Mouse (Mus musculus) CH12.LX (cell line): Measurements from ENCODE around the gene Wdr5. TPM values are rescaled to one million over a fixed set of nuclear protein-coding genes. Genes with fewer than 3 reads are reported as not detected.

Experiments used
- DNase-seq: peaks from one replicate; pipeline ENCODE4 v3.0.0-alpha.2; 2013; ENCODE audit errors: extremely low read depth
- H3K27ac ChIP-seq: 2 replicates; pipeline ENCODE4 v1.5.1; 2012; ENCODE audit warnings: low read depth, mild to moderate bottlenecking, control low read depth, moderate library complexity; ENCODE audit not compliant: insufficient read depth
- H3K27me3 ChIP-seq: replicated peaks from 2 replicates; pipeline ENCODE3; 2012; ENCODE audit warnings: inconsistent platforms
- H3K36me3 ChIP-seq, 2 experiments: replicated peaks in 1 of 2; 2 replicates each; pipeline versions ENCODE3 to v1.6.1; 2012; ENCODE audit warnings: inconsistent platforms in 1 of 2, low read length in 1 of 2, mild to moderate bottlenecking in 1 of 2, mixed read lengths in 1 of 2, moderate library complexity in 1 of 2; ENCODE audit not compliant: control insufficient read depth in 1 of 2, insufficient read depth in 1 of 2
- H3K4me1 ChIP-seq, 2 experiments: 2 replicates each; pipeline ENCODE4 v1.6.1; 2012; ENCODE audit warnings: inconsistent platforms in 1 of 2, moderate library complexity in 1 of 2; ENCODE audit not compliant: insufficient read depth in 2 of 2, control insufficient read depth in 1 of 2
- H3K4me2 ChIP-seq: 2 replicates; pipeline ENCODE4 v1.6.1; 2012; ENCODE audit warnings: low read depth, mild to moderate bottlenecking, control low read depth; ENCODE audit not compliant: poor library complexity, insufficient read depth, severe bottlenecking
- H3K4me3 ChIP-seq, 3 experiments: fragments of 150-350 bp in 1 of 3; sonication (generic) in 1 of 3; replicated peaks in 1 of 3; 2 replicates each; pipeline versions ENCODE3 to v1.5.1; 2011 to 2012; ENCODE audit warnings: low read depth in 2 of 3, low read length in 2 of 3, mild to moderate bottlenecking in 2 of 3, moderate library complexity in 2 of 3, control low read depth in 1 of 3, improper control_type of control experiment in 1 of 3, inconsistent platforms in 1 of 3, mixed read lengths in 1 of 3; ENCODE audit not compliant: poor library complexity in 1 of 3
- H3K79me2 ChIP-seq: replicated peaks from 2 replicates; pipeline ENCODE4 v1.6.1; 2012; ENCODE audit warnings: mild to moderate bottlenecking, moderate library complexity; ENCODE audit not compliant: control insufficient read depth, poor library complexity, insufficient read depth, severe bottlenecking; ENCODE audit errors: extremely low read depth
- H3K9ac ChIP-seq: 2 replicates; pipeline ENCODE4 v1.6.1; 2012; ENCODE audit warnings: low read depth, mild to moderate bottlenecking, control low read depth, moderate library complexity; ENCODE audit not compliant: insufficient read depth
- H3K9me3 ChIP-seq: replicated peaks from 2 replicates; pipeline ENCODE3; 2012; ENCODE audit warnings: low read length, inconsistent platforms, mixed read lengths
- BHLHE40 ChIP-seq: IDR thresholded peaks from 2 replicates; pipeline ENCODE4 v1.6.1; 2011; ENCODE audit warnings: mild to moderate bottlenecking, low read depth, low read length, improper control_type of control experiment
- CHD1 ChIP-seq: IDR thresholded peaks from 2 replicates; pipeline ENCODE4 v1.6.1; 2012; ENCODE audit warnings: low read depth, low read length, improper control_type of control experiment, inconsistent platforms
- E2F4 ChIP-seq: IDR thresholded peaks from 2 replicates; pipeline ENCODE4 v1.6.1; 2011; ENCODE audit warnings: low read depth, low read length, improper control_type of control experiment; ENCODE audit not compliant: insufficient replicate concordance
- ELF1 ChIP-seq: IDR thresholded peaks from 2 replicates; pipeline ENCODE4 v1.6.1; 2014; ENCODE audit warnings: low read depth, mild to moderate bottlenecking, inconsistent platforms, low read length, improper control_type of control experiment
- JUN ChIP-seq: IDR thresholded peaks from 2 replicates; pipeline ENCODE4 v1.6.1; 2011; ENCODE audit warnings: low read depth, mild to moderate bottlenecking, low read length, improper control_type of control experiment, moderate library complexity; ENCODE audit not compliant: insufficient read depth
- KAT2A ChIP-seq: IDR thresholded peaks from 2 replicates; pipeline ENCODE4 v1.6.1; 2012; ENCODE audit warnings: low read length, improper control_type of control experiment, inconsistent platforms; ENCODE audit not compliant: insufficient replicate concordance
- MAFK ChIP-seq: IDR thresholded peaks from 2 replicates; pipeline ENCODE4 v1.6.1; 2011; ENCODE audit warnings: low read length, improper control_type of control experiment; ENCODE audit not compliant: insufficient replicate concordance
- MAX ChIP-seq: IDR thresholded peaks from 2 replicates; pipeline ENCODE4 v1.6.1; 2011; ENCODE audit warnings: low read length, improper control_type of control experiment
- MAZ ChIP-seq: IDR thresholded peaks from 2 replicates; pipeline ENCODE4 v1.6.1; 2012; ENCODE audit warnings: low read depth, mild to moderate bottlenecking, inconsistent platforms, low read length, improper control_type of control experiment, moderate library complexity
- MYC ChIP-seq: IDR thresholded peaks from 2 replicates; pipeline ENCODE4 v1.6.1; 2011; ENCODE audit warnings: low read depth, mild to moderate bottlenecking, improper control_type of control experiment, low read length
- NELFE ChIP-seq: IDR thresholded peaks from 2 replicates; pipeline ENCODE4 v1.6.1; 2011; ENCODE audit warnings: low read depth, low read length, improper control_type of control experiment
- NRF1 ChIP-seq: IDR thresholded peaks from 2 replicates; pipeline ENCODE4 v1.6.1; 2014; ENCODE audit warnings: low read depth, mild to moderate bottlenecking, inconsistent platforms, low read length, improper control_type of control experiment, moderate library complexity
- POLR2AphosphoS2 ChIP-seq: IDR thresholded peaks from 2 replicates; pipeline ENCODE4 v1.6.1; 2011; ENCODE audit warnings: low read depth, low read length, improper control_type of control experiment
- RCOR1 ChIP-seq: conservative IDR thresholded peaks from 2 replicates; pipeline ENCODE4 v1.6.1; 2012; ENCODE audit warnings: low read depth, mild to moderate bottlenecking, inconsistent platforms, low read length, improper control_type of control experiment
- TBP ChIP-seq: conservative IDR thresholded peaks from 2 replicates; pipeline ENCODE4 v1.6.1; 2011; ENCODE audit warnings: low read depth, low read length, improper control_type of control experiment
- TCF12 ChIP-seq: IDR thresholded peaks from 2 replicates; pipeline ENCODE4 v1.6.1; 2014; ENCODE audit warnings: low read depth, mild to moderate bottlenecking, inconsistent platforms, low read length, improper control_type of control experiment
- UBTF ChIP-seq: IDR thresholded peaks from 2 replicates; pipeline ENCODE4 v1.6.1; 2012; ENCODE audit warnings: low read depth, mild to moderate bottlenecking, inconsistent platforms, low read length, improper control_type of control experiment, moderate library complexity
- ZC3H11A ChIP-seq: IDR thresholded peaks from 2 replicates; pipeline ENCODE4 v1.6.1; 2012; ENCODE audit warnings: low read depth, mild to moderate bottlenecking, inconsistent platforms, low read length, improper control_type of control experiment
- ZMIZ1 ChIP-seq: IDR thresholded peaks from 2 replicates; pipeline ENCODE4 v1.6.1; 2012; ENCODE audit warnings: low read depth, mild to moderate bottlenecking, inconsistent platforms, low read length, improper control_type of control experiment
- ZNF384 ChIP-seq: IDR thresholded peaks from 2 replicates; pipeline ENCODE4 v1.6.1; 2012; ENCODE audit warnings: low read depth, low read length, improper control_type of control experiment, inconsistent platforms
- dilution Hi-C: fragments of 300-500 bp; cut with MboI; formaldehyde crosslinking; loops from 2 replicates; pipeline ENCODE4 v1.14.3; 2020; ENCODE audit warnings: low sequenced_read_pairs; ENCODE audit not compliant: extremely low pct_unique_long_range_greater_than_20kb, extremely low pct_ligation_motif_present
- in situ Hi-C: fragments of 300-500 bp; cut with MboI; formaldehyde crosslinking; loops from 3 replicates; pipeline ENCODE4 v1.14.3; 2019; ENCODE audit warnings: low sequenced_read_pairs, low pct_ligation_motif_present, low pct_unique_long_range_greater_than_20kb, mixed read lengths
- polyA plus RNA-seq: library from polyadenylated mRNA; unstranded; fragments of >175 nt; gene quantifications from 2 replicates; pipeline ENCODE4 v1.2.1, GENCODE M21; 2012; ENCODE audit warnings: low read depth; ENCODE audit not compliant: insufficient read length
- total RNA-seq, 2 experiments: library from RNA; depleted of rRNA; stranded (reverse); fragments of 300-350 nt in 1 of 2; fragments of >200 nt in 1 of 2; gene quantifications; 2 replicates each; pipeline ENCODE4 v1.2.3; 2012 to 2014

Wdr5 gene
- total and polyA plus RNA-seq, 3 experiments, result 33.9 to 56.0 (median 54.8) TPM

- Histone ChIP-seq H3K36me3 (no peaks in the 10 kb centered on the region), H3K27me3 (peaks cover 80% of the 10 kb centered on the region), H3K4me1 (peaks cover 4 to 11% of the 10 kb centered on the region in 2 experiments; a peak in 3 of 4 replicates), H3K4me2 (no peak overlapping the region), H3K27ac (no peak overlapping the region), H3K79me2 (no peaks in the 10 kb centered on the region), H3K9ac (no peak overlapping the region), H3K9me3 (no peaks in the 10 kb centered on the region), H3K4me3 (no peak overlapping the region)
- TF ChIP-seq E2F4, result no peak
- TF ChIP-seq MAZ, result no peak
- no peak for TF ChIP-seq NELFE
- no peak for TF ChIP-seq ELF1
- TF ChIP-seq POLR2AphosphoS2, result no peak
- no peak for TF ChIP-seq MYC
- no peak for TF ChIP-seq MAX
- no peak for TF ChIP-seq RCOR1
- TF ChIP-seq BHLHE40, result no peak
- no peak for TF ChIP-seq ZC3H11A
- TF ChIP-seq UBTF, result no peak
- TF ChIP-seq TBP, result no peak
- no peak for TF ChIP-seq JUN
- TF ChIP-seq MAFK, result no peak
- TF ChIP-seq KAT2A, result no peak
- TF ChIP-seq ZNF384, result no peak
- no peak for DNase-seq
- in situ Hi-C loops, result loop anchor here (25.0 kb wide), 1 partner anchor 391 kb away; no protein-coding TSS in a partner anchor
- dilution Hi-C loops, result no loop called here
Observed at GRCm38 (mm10) chr2:27570856-27571255, 55.9 kb downstream of the Wdr5 start.

GRCm38 (mm10) chr2:27572261-27572793 is 57.4 kb downstream of the Wdr5 start:
- Histone ChIP-seq H3K9me3 (peaks cover 2% of the 10 kb centered on the region), H3K27ac (no peak overlapping the region), H3K4me1 (no peaks in the 10 kb centered on the region), H3K27me3 (peaks cover 85% of the 10 kb centered on the region), H3K4me2 (no peak overlapping the region), H3K36me3 (no peaks in the 10 kb centered on the region), H3K79me2 (no peaks in the 10 kb centered on the region), H3K9ac (no peak overlapping the region), H3K4me3 (no peak overlapping the region)
- DNase-seq, result no peak
- in situ Hi-C loops (loop anchor here (25.0 kb wide), 1 partner anchor 390 kb away; no protein-coding TSS in a partner anchor), dilution Hi-C loops (no loop called here)
- TF ChIP-seq MAZ (no peak), NELFE (no peak), CHD1 (no peak), BHLHE40 (no peak), NRF1 (no peak), UBTF (no peak), ZMIZ1 (no peak), TCF12 (no peak)
